Mouse (Mus musculus) heart, embryonic 11.5 days (tissue): ENCODE results near the gene Slc25a34. TPM values are rescaled to one million over a fixed set of nuclear protein-coding genes. Genes with fewer than 3 reads are reported as not detected.

ENCODE experiments used
- polyA plus RNA-seq: library from polyadenylated mRNA; unstranded; fragments of >200 nt; fragmentation: Nextera tagmentation; extraction: Ambion mirVana; gene quantifications from 2 replicates; pipeline ENCODE4 v1.2.1, GENCODE M21; 2014

Gene Slc25a34
- polyA plus RNA-seq, 1 experiment from 2014 or later, result not detected

Other genes starting within 250 kb of the Slc25a34 start
- 0.14 and 0.42 TPM in 2 replicates for gene Clcnka, start 225.1 kb downstream of the Slc25a34 start, polyA plus RNA-seq
- gene Clcnkb, start 207.8 kb downstream of the Slc25a34 start, polyA plus RNA-seq, result 0.90 and 1.0 TPM in 2 replicates
- gene Hspb7, start 203.0 kb downstream of the Slc25a34 start, polyA plus RNA-seq, result 155 and 275 TPM in 2 replicates
- gene Srarp, start 187.7 kb downstream of the Slc25a34 start, polyA plus RNA-seq, result not detected in 2 replicates
- gene Zbtb17, start 179.2 kb downstream of the Slc25a34 start, polyA plus RNA-seq, result 19.1 and 21.3 TPM in 2 replicates
- 7.5 TPM in 2 replicates for gene Spen, start 85.2 kb downstream of the Slc25a34 start, polyA plus RNA-seq
- 53.9 and 64.0 TPM in 2 replicates for gene Fblim1, start 17.7 kb downstream of the Slc25a34 start, polyA plus RNA-seq
- 0.17 and 0.30 TPM in 2 replicates for gene Tmem82, start 5.2 kb downstream of the Slc25a34 start, polyA plus RNA-seq
- gene Plekhm2, start 41.1 kb upstream of the Slc25a34 start, polyA plus RNA-seq, result 3.5 and 3.9 TPM in 2 replicates
- gene Rsc1a1, start 61.8 kb upstream of the Slc25a34 start, polyA plus RNA-seq, result 1.5 TPM in 1 of 2 replicates, not detected in the other
- 13.5 and 13.7 TPM in 2 replicates for gene Ddi2, start 99.6 kb upstream of the Slc25a34 start, polyA plus RNA-seq
- 0.80 and 1.0 TPM in 2 replicates for gene Agmat, start 122.9 kb upstream of the Slc25a34 start, polyA plus RNA-seq
- gene Dnajc16, start 167.1 kb upstream of the Slc25a34 start, polyA plus RNA-seq, result 3.2 and 4.3 TPM in 2 replicates
- gene Casp9, start 169.8 kb upstream of the Slc25a34 start, polyA plus RNA-seq, result 15.4 and 17.5 TPM in 2 replicates
- gene Cela2a, start 202.3 kb upstream of the Slc25a34 start, polyA plus RNA-seq, result not detected in 2 replicates
- not detected in 2 replicates for gene Ctrc, start 222.5 kb upstream of the Slc25a34 start, polyA plus RNA-seq